Mouse (Mus musculus): Measurements from ENCODE around the gene Faap100. TPM values are rescaled to one million over a fixed set of nuclear protein-coding genes. Genes with fewer than 3 reads are reported as not detected.

Faap100 gene
- total and polyA plus RNA-seq, 3 experiments, result 7.7 to 17.7 (median 14.3) TPM

DNA sequence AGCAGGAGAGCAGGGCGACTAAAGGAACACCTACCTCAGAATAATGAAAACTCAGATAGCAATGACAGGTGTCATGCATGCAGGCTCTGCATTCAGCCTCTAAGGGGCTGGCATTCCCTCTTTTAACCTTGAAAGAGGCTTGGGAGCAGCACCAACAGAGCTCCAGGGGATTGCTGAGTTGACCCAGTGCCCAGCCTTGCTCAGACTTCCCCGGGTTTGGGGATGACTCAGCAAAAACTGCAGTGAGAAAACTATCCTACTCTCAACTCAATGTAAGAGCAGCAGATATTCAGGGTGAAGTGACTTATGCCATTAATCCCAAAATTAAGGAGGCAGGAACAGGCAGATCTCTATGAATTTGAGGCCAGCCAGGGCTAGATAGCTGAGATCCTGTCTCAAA lies 8.6 kb upstream of the Faap100 start:
- H3K9ac ChIP-seq (ENCODE audit: insufficient read depth, low read depth), result no peak overlapping the region
- H3K4me2 ChIP-seq (ENCODE audit: insufficient read depth, low read depth, poor library complexity, severe bottlenecking), result no peak overlapping the region
- H3K27ac ChIP-seq (ENCODE audit: insufficient read depth, low read depth), result no peak overlapping the region
- no peaks in the 10 kb centered on the region for H3K9me3 ChIP-seq (replicated peaks; ENCODE audit: low read length)
- H3K79me2 ChIP-seq (replicated peaks; ENCODE audit: control insufficient read depth, extremely low read depth, insufficient read depth, poor library complexity, severe bottlenecking), result no peaks in the 10 kb centered on the region
- peaks cover 68 to 81% of the 10 kb centered on the region in 2 experiments for H3K36me3 ChIP-seq (replicated peaks in 1 of 2; ENCODE audit: control insufficient read depth in 1 of 2, insufficient read depth in 1 of 2, low read length in 1 of 2)
- H3K4me1 ChIP-seq (ENCODE audit: control insufficient read depth in 1 of 2, insufficient read depth in 2 of 2), result peaks cover 0 to 12% of the 10 kb centered on the region in 2 experiments; a peak in 2 of 4 replicates
- no peak for DNase-seq (ENCODE audit: extremely low read depth)
- dilution Hi-C loops (cut with MboI; ENCODE audit: extremely low pct_ligation_motif_present, extremely low pct_unique_long_range_greater_than_20kb, low sequenced_read_pairs), result no loop called here
- H3K4me3 ChIP-seq (replicated peaks in 1 of 3; ENCODE audit: low read depth in 2 of 3, low read length in 2 of 3, poor library complexity in 1 of 3), result no peak overlapping the region
- in situ Hi-C loops (cut with MboI; ENCODE audit: low pct_ligation_motif_present, low pct_unique_long_range_greater_than_20kb, low sequenced_read_pairs), result no loop called here
- no peak for TF ChIP-seq JUN (IDR thresholded peaks at IDR 0.05; ENCODE audit: insufficient read depth, low read depth, low read length)
- TF ChIP-seq SMC3 (IDR thresholded peaks at IDR 0.05; ENCODE audit: low read depth, low read length), result no peak
- TF ChIP-seq SIN3A (IDR thresholded peaks at IDR 0.05; ENCODE audit: low read length), result no peak
- TF ChIP-seq RCOR1 (conservative IDR thresholded peaks at IDR 0.05; ENCODE audit: low read depth, low read length), result no peak
- peak; percentile 82 for TF ChIP-seq MAFK (IDR thresholded peaks at IDR 0.05; ENCODE audit: insufficient replicate concordance, low read length)
- no peak for TF ChIP-seq MEF2A (IDR thresholded peaks at IDR 0.05; ENCODE audit: borderline replicate concordance, low read depth, low read length)
- TF ChIP-seq NELFE (IDR thresholded peaks at IDR 0.05; ENCODE audit: low read depth, low read length), result no peak
- no peak for TF ChIP-seq TBP (conservative IDR thresholded peaks at IDR 0.05; ENCODE audit: low read depth, low read length)
- H3K27me3 ChIP-seq (replicated peaks), result no peaks in the 10 kb centered on the region

- DNase-seq (ENCODE audit: extremely low read depth), result no peak
- Histone ChIP-seq H3K9me3 (replicated peaks; ENCODE audit: low read length) (no peaks in the 10 kb centered on the region), H3K4me3 (replicated peaks in 1 of 3; ENCODE audit: low read depth in 2 of 3, low read length in 2 of 3, poor library complexity in 1 of 3) (no peak overlapping the region), H3K4me2 (ENCODE audit: insufficient read depth, low read depth, poor library complexity, severe bottlenecking) (no peak overlapping the region), H3K79me2 (replicated peaks; ENCODE audit: control insufficient read depth, extremely low read depth, insufficient read depth, poor library complexity, severe bottlenecking) (no peaks in the 10 kb centered on the region), H3K4me1 (ENCODE audit: control insufficient read depth in 1 of 2, insufficient read depth in 2 of 2) (peaks cover 0 to 11% of the 10 kb centered on the region in 2 experiments; a peak in 2 of 4 replicates), H3K36me3 (replicated peaks in 1 of 2; ENCODE audit: control insufficient read depth in 1 of 2, insufficient read depth in 1 of 2, low read length in 1 of 2) (peaks cover 70 to 81% of the 10 kb centered on the region in 2 experiments), H3K9ac (ENCODE audit: insufficient read depth, low read depth) (no peak overlapping the region), H3K27me3 (replicated peaks) (no peaks in the 10 kb centered on the region), H3K27ac (ENCODE audit: insufficient read depth, low read depth) (no peak overlapping the region)
- no peak for TF ChIP-seq TBP (conservative IDR thresholded peaks at IDR 0.05; ENCODE audit: low read depth, low read length)
- no peak for TF ChIP-seq JUN (IDR thresholded peaks at IDR 0.05; ENCODE audit: insufficient read depth, low read depth, low read length)
- no peak for TF ChIP-seq RAD21 (IDR thresholded peaks at IDR 0.05; ENCODE audit: low read depth, low read length)
- no peak for TF ChIP-seq USF1 (IDR thresholded peaks at IDR 0.05; ENCODE audit: low read depth, low read length)
- in situ Hi-C loops (cut with MboI; ENCODE audit: low pct_ligation_motif_present, low pct_unique_long_range_greater_than_20kb, low sequenced_read_pairs) (no loop called here), dilution Hi-C loops (cut with MboI; ENCODE audit: extremely low pct_ligation_motif_present, extremely low pct_unique_long_range_greater_than_20kb, low sequenced_read_pairs) (no loop called here)
Measured at GRCm38 (mm10) chr11:120386632-120387031, 8.1 kb upstream of the Faap100 start.

GRCm38 (mm10) chr11:120382509-120382908 lies 3.9 kb upstream of the Faap100 start:
- H3K4me3 ChIP-seq (replicated peaks in 1 of 3; ENCODE audit: low read depth in 2 of 3, low read length in 2 of 3, poor library complexity in 1 of 3), result no peak overlapping the region
- H3K36me3 ChIP-seq (replicated peaks in 1 of 2; ENCODE audit: control insufficient read depth in 1 of 2, insufficient read depth in 1 of 2, low read length in 1 of 2), result peaks cover 66 to 80% of the 10 kb centered on the region in 2 experiments
- no peaks in the 10 kb centered on the region for H3K27me3 ChIP-seq (replicated peaks)
- H3K4me1 ChIP-seq (ENCODE audit: control insufficient read depth in 1 of 2, insufficient read depth in 2 of 2), result peaks cover 8 to 18% of the 10 kb centered on the region in 2 experiments
- no peak overlapping the region for H3K4me2 ChIP-seq (ENCODE audit: insufficient read depth, low read depth, poor library complexity, severe bottlenecking)
- dilution Hi-C loops (cut with MboI; ENCODE audit: extremely low pct_ligation_motif_present, extremely low pct_unique_long_range_greater_than_20kb, low sequenced_read_pairs), result no loop called here
- no peak for DNase-seq (ENCODE audit: extremely low read depth)
- H3K27ac ChIP-seq (ENCODE audit: insufficient read depth, low read depth), result no peak overlapping the region
- H3K9me3 ChIP-seq (replicated peaks; ENCODE audit: low read length), result no peaks in the 10 kb centered on the region
- TF ChIP-seq ETS1 (conservative IDR thresholded peaks at IDR 0.05; ENCODE audit: low read depth, low read length) (no peak), MYC (IDR thresholded peaks at IDR 0.05; ENCODE audit: low read depth, low read length) (no peak), SMC3 (IDR thresholded peaks at IDR 0.05; ENCODE audit: low read depth, low read length) (no peak), KAT2A (IDR thresholded peaks at IDR 0.05; ENCODE audit: insufficient replicate concordance, low read length) (no peak), NRF1 (IDR thresholded peaks at IDR 0.05; ENCODE audit: low read depth, low read length) (no peak), USF2 (conservative IDR thresholded peaks at IDR 0.05; ENCODE audit: low read depth, low read length) (no peak), BHLHE40 (IDR thresholded peaks at IDR 0.05; ENCODE audit: low read depth, low read length) (no peak), IRF4 (IDR thresholded peaks at IDR 0.05; ENCODE audit: low read depth, low read length) (no peak), NELFE (IDR thresholded peaks at IDR 0.05; ENCODE audit: low read depth, low read length) (no peak), HCFC1 (IDR thresholded peaks at IDR 0.05; ENCODE audit: low read depth, low read length) (no peak), ELF1 (IDR thresholded peaks at IDR 0.05; ENCODE audit: low read depth, low read length) (no peak), ZNF384 (IDR thresholded peaks at IDR 0.05; ENCODE audit: low read depth, low read length) (no peak), CTCF (conservative IDR thresholded peaks at IDR 0.05 in 1 of 2, IDR thresholded peaks at IDR 0.05 in 1 of 2; ENCODE audit: low read depth in 2 of 2, low read length in 2 of 2) (no peak), MAX (IDR thresholded peaks at IDR 0.05; ENCODE audit: low read length) (no peak), RAD21 (IDR thresholded peaks at IDR 0.05; ENCODE audit: low read depth, low read length) (no peak), CHD2 (IDR thresholded peaks at IDR 0.05; ENCODE audit: low read length) (no peak), ZC3H11A (IDR thresholded peaks at IDR 0.05; ENCODE audit: low read depth, low read length) (no peak), TBP (conservative IDR thresholded peaks at IDR 0.05; ENCODE audit: low read depth, low read length) (no peak)
- H3K79me2 ChIP-seq (replicated peaks; ENCODE audit: control insufficient read depth, extremely low read depth, insufficient read depth, poor library complexity, severe bottlenecking), result no peaks in the 10 kb centered on the region
- no peak overlapping the region for H3K9ac ChIP-seq (ENCODE audit: insufficient read depth, low read depth)
- in situ Hi-C loops (cut with MboI; ENCODE audit: low pct_ligation_motif_present, low pct_unique_long_range_greater_than_20kb, low sequenced_read_pairs), result no loop called here
